Mouse (Mus musculus) erythroblast, embryonic 14.5 days (primary cell): ENCODE results near the gene Dnm3.

ENCODE experiments used
- GATA1 ChIP-seq: IDR thresholded peaks from 2 replicates; pipeline ENCODE4 v1.6.1; 2012; ENCODE audit warnings: low read length, inconsistent platforms, mixed read lengths
- TAL1 ChIP-seq: IDR thresholded peaks from 3 replicates; pipeline ENCODE4 v1.6.1; 2012; ENCODE audit warnings: low read length, inconsistent platforms, mixed read lengths

GRCm38 (mm10) chr1:162186470-162187351 lies 291.1 kb downstream of the Dnm3 start:
- no peak for TF ChIP-seq GATA1
- no peak for TF ChIP-seq TAL1
